Mouse (Mus musculus) mammary gland, adult 2 months (tissue): ENCODE data around the gene Zmym1. TPM values are rescaled to one million over a fixed set of nuclear protein-coding genes. Genes with fewer than 3 reads are reported as not detected.

Experiments used
- polyA plus RNA-seq: library from polyadenylated mRNA; depleted of rRNA; stranded (reverse); fragments of >200 nt; gene quantifications from 2 replicates; pipeline ENCODE4 v1.2.3, GENCODE M21; 2012; ENCODE audit warnings: low replicate concordance; rRNA removed

Zmym1 gene
- 1.0 and 1.8 TPM in 2 replicates for polyA plus RNA-seq

DNA sequence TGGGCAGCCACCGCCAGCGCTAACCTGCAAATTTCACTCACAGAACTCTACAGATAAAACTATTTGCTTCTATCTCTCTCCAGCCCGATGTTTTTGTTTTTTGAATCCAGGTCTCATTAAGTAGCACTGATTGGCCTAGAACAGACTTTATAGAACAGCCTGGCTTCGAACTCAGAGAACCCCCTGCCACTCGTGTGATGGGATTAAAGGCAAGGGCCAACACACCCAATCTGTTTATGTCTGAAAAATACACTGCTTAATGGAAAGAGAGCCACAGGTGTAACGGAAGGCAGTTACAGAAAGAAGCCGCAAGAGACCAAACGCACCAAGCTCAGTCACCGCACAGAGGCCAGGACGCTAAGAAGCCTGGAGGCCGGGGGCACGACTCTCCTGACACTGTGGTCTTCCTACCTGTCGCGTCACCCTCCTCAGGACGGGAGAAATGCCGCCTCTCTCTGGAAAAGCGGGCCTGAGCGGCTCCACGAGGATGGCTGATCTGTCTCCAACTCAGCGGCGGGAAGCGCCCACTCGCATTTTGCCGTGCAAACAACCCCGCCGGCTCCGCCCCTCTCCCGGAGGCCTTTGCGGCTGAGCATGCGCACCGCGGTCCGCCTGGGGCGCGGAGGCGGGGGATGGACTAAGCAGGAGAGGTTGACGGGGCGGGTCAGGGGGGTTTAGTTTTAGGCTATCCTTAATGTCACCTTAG lies at the start of gene Zmym1:
Gene Zmym1 (minus strand): TSS at position 568 of the 706 bp plus-strand sequence.

DNA sequence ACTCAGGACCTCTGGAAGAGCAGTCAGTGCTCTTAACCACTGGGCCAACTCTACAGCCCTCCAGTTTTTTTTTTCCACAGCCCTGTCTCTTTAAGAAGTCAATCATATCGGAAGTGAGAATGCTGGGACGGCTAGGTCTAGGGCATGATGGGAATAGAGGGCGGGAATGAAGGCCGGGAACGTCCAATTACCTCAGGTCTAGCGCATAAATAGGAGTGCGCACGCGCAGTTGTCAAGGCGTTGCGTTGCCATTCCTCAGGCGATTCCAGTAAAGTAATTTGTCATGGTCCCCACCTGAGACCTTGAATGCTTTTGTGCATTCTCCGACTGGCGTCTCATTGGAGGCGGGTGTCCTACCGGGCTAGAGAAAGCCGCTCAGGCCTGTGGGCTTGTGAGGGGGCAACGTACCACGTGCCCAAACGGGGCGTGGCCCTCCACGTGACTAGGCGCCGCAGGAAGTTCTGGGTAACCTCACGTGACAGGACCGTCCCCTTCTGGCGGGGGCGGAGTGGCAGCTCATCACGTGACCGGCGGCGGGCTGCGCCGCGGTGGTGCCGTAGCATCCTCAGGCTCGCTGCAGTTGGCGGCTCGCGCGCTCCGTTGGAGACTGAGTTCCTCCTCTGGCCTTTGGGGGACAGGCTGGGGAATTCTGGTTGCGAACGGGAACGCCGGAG lies 16.1 kb upstream of the Zmym1 start, which contains the start of gene Zmym6:
Gene Zmym6 (plus strand): TSS at position 509 of the 674 bp plus-strand sequence.

GRCm38 (mm10) chr4:127021151-127021945 lies 39.6 kb downstream of the Zmym1 start, which contains the start of gene Sfpq:
Gene Sfpq (plus strand): TSS chr4:127021324.

Other genes starting within 250 kb of the Zmym1 start
- 2.7 and 6.3 TPM in 2 replicates for gene Zmym4, start 93.0 kb downstream of the Zmym1 start, polyA plus RNA-seq
- 25.1 and 79.3 TPM in 2 replicates for gene Sfpq, start 39.8 kb downstream of the Zmym1 start, polyA plus RNA-seq
- gene Zmym6, start 16.2 kb upstream of the Zmym1 start, polyA plus RNA-seq = 3.4 and 8.7 TPM in 2 replicates
- 14.3 and 20.8 TPM in 2 replicates for gene Tmem35b, start 62.5 kb upstream of the Zmym1 start, polyA plus RNA-seq
- 0.55 and 1.5 TPM in 2 replicates for gene Dlgap3, start 108.1 kb upstream of the Zmym1 start, polyA plus RNA-seq
- gene Smim12, start 182.6 kb upstream of the Zmym1 start, polyA plus RNA-seq = 25.3 and 33.7 TPM in 2 replicates